Mouse (Mus musculus) G1E (cell line): Measurements from ENCODE around the gene Dohh. TPM values are rescaled to one million over a fixed set of nuclear protein-coding genes. Genes with fewer than 3 reads are reported as not detected.

Experiments used
- ATAC-seq: 2 replicates; pipeline ENCODE4 v1.8.0; 2016; ENCODE audit warnings: mild to moderate bottlenecking; ENCODE audit not compliant: insufficient number of reproducible peaks, poor library complexity, low FRiP score, severe bottlenecking; ENCODE audit errors: extremely low read depth
- DNase-seq: peaks from one replicate; pipeline ENCODE4 v3.0.0; 2012; ENCODE audit warnings: low spot score
- H3K27me3 ChIP-seq: 2 replicates; pipeline ENCODE4 v1.6.1; 2012; ENCODE audit warnings: mild to moderate bottlenecking, low read length, inconsistent platforms; ENCODE audit not compliant: insufficient read depth
- H3K36me3 ChIP-seq: replicated peaks from 2 replicates; pipeline ENCODE3; 2012; ENCODE audit warnings: mild to moderate bottlenecking, inconsistent platforms
- H3K4me1 ChIP-seq: 2 replicates; pipeline ENCODE4 v1.6.1; 2012; ENCODE audit warnings: low read depth, low read length, inconsistent platforms, mixed read lengths; ENCODE audit not compliant: insufficient read depth
- H3K4me3 ChIP-seq: 2 replicates; pipeline ENCODE4 v1.5.1; 2012; ENCODE audit warnings: low read depth, mild to moderate bottlenecking, inconsistent platforms, low read length, moderate library complexity, mixed read lengths
- H3K9me3 ChIP-seq: replicated peaks from 2 replicates; pipeline ENCODE4 v1.6.1; 2012; ENCODE audit warnings: inconsistent platforms
- CTCF ChIP-seq: IDR thresholded peaks from 2 replicates; pipeline ENCODE4 v1.5.1; 2012; ENCODE audit warnings: low read depth, low read length, inconsistent platforms, mixed read lengths
- GATA1 ChIP-seq: IDR thresholded peaks from 2 replicates; pipeline ENCODE4 v1.6.1; 2012; ENCODE audit warnings: borderline replicate concordance, low read length, inconsistent platforms, mixed read lengths
- GATA2 ChIP-seq: IDR thresholded peaks from 2 replicates; pipeline ENCODE4 v1.6.1; 2012; ENCODE audit warnings: low read depth, low read length, inconsistent platforms, borderline replicate concordance
- POLR2AphosphoS5 ChIP-seq: IDR thresholded peaks from 2 replicates; pipeline ENCODE4 v1.6.1; 2012; ENCODE audit warnings: low read depth, low read length, inconsistent platforms; ENCODE audit not compliant: insufficient replicate concordance
- TAL1 ChIP-seq: conservative IDR thresholded peaks from 2 replicates; pipeline ENCODE4 v1.6.1; 2012; ENCODE audit warnings: low read depth, low read length, inconsistent platforms, mixed read lengths
- polyA plus RNA-seq: library from polyadenylated mRNA; stranded (reverse); fragments of >175 nt; gene quantifications from 2 replicates; pipeline ENCODE4 v1.2.3, GENCODE M21; 2012
- total RNA-seq, 2 experiments: library from RNA; stranded (forward) in 1 of 2; stranded (reverse) in 1 of 2; fragments of 200-1000 nt in 1 of 2; fragments of >200 nt in 1 of 2; fragmentation: Nextera tagmentation in 1 of 2; gene quantifications; 2 replicates each; pipeline ENCODE4 v1.2.3; 2014 to 2017

Dohh gene
- total and polyA plus RNA-seq, 3 experiments = 11.9 to 186 (median 60.4) TPM

DNA sequence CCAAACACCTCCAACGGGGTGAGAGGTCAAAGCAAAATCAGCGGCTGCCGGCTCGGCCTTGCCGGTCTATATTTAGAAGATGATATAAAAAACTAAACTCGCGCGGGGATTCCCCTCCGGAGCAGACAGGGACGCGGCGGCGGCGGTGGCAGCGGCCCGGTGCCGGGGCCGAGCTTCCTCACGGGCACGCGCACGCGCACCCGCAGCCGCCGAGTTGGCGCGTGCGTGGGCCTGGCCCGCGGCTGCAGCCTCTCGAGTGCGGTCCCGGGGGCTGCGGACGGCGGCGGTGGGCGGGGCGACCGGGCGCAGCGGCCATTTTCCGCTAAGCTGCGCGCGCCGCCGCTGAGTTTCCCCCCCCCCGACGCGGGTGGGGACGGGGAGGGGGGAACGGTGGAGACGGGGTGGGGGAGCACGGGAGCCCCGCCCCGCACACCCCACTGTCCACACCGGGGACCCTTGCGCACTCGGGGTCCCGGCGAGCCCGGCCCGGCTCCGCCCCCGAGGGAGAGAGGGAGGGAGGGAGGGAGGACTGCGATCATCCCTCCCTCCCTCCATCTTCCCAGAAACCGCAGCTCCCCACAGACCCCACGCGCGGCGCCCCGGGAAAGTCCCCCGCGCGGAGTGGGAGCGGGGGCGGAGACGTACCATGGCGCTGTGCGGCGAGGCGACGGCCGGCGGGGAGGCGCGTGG, 46.1 kb downstream of the Dohh start:
- no peaks in the 10 kb centered on the region for H3K36me3 ChIP-seq
- H3K4me1 ChIP-seq = peaks cover 69% of the 10 kb centered on the region
- no peak for TF ChIP-seq CTCF
- no peak for TF ChIP-seq GATA1
- TF ChIP-seq POLR2AphosphoS5 = no peak
- TF ChIP-seq GATA2 = no peak
- no peak for TF ChIP-seq TAL1
- ATAC-seq = no peak
- no peaks in the 10 kb centered on the region for H3K9me3 ChIP-seq
- peak overlapping the region; percentile 77 for H3K4me3 ChIP-seq
- peak; percentile 72 for DNase-seq
- H3K27me3 ChIP-seq = peaks cover 73% of the 10 kb centered on the region

- TF ChIP-seq GATA1 = no peak
- no peak for TF ChIP-seq TAL1
- no peak for TF ChIP-seq CTCF
- no peak for TF ChIP-seq GATA2
- TF ChIP-seq POLR2AphosphoS5 = no peak
- no peak for DNase-seq
- Histone ChIP-seq H3K9me3 (no peaks in the 10 kb centered on the region), H3K4me1 (peaks cover 68% of the 10 kb centered on the region), H3K27me3 (peaks cover 69% of the 10 kb centered on the region), H3K4me3 (peak overlapping the region; percentile 77), H3K36me3 (no peaks in the 10 kb centered on the region)
- ATAC-seq = no peak
These were observed 46.8 kb downstream of the Dohh start for GRCm38 (mm10) chr10:81430831-81431525.

DNA sequence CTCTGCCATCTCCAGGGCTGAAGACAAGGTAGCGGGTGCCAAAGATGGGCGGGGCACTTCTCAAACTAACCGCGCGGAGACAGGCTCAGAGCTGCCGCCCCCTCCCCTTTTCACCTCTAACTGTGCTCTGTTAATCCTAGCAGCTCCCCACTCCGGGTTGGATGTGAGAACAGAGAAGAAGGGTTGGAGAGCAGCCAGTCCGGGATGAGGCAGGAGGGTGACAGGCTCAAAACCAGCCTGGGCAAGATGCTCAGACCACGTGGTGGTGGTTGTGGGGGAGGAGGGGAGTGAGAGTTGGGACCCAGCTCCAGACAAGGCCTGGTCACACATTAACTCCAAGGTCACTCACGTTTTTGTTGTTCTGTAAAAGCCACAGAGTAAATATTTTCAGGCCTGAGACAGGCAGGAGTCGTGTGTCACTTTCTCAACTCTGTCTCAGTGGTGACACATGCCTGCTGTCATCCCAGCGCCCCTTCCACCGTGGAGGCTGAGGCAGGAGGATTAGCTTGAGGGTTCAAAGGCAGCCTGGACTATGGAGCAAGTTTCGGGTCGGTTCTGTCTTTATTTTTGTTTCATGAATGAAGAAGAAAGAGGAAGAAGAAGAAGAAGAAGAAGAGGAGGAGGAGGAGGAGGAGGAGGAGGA, 47.4 kb downstream of the Dohh start:
- Histone ChIP-seq H3K36me3 (no peaks in the 10 kb centered on the region), H3K4me3 (peak overlapping the region; percentile 77; the same call in 1 of the 2 replicates), H3K4me1 (peaks cover 61% of the 10 kb centered on the region), H3K27me3 (peaks cover 63% of the 10 kb centered on the region), H3K9me3 (no peaks in the 10 kb centered on the region)
- no peak for DNase-seq
- ATAC-seq = no peak
- TF ChIP-seq POLR2AphosphoS5 (no peak), GATA2 (no peak), GATA1 (no peak)

GRCm38 (mm10) chr10:81432169-81432867, 48.1 kb downstream of the Dohh start:
- H3K9me3 ChIP-seq = no peaks in the 10 kb centered on the region
- no peak for DNase-seq
- H3K27me3 ChIP-seq = peaks cover 56% of the 10 kb centered on the region
- TF ChIP-seq GATA2 (no peak), POLR2AphosphoS5 (no peak)
- H3K4me1 ChIP-seq = peaks cover 55% of the 10 kb centered on the region
- no peak for ATAC-seq
- no peak overlapping the region; the same call in 1 of the 2 replicates for H3K4me3 ChIP-seq
- H3K36me3 ChIP-seq = no peaks in the 10 kb centered on the region

- no peaks in the 10 kb centered on the region for H3K9me3 ChIP-seq
- peaks cover 53% of the 10 kb centered on the region for H3K4me1 ChIP-seq
- peak; percentile 79 for ATAC-seq
- DNase-seq = peak; percentile 98
- TF ChIP-seq GATA2 (no peak), POLR2AphosphoS5 (no peak), CTCF (no peak), TAL1 (no peak), GATA1 (no peak)
- peak overlapping the region; percentile 28; the same call in 1 of the 2 replicates for H3K4me3 ChIP-seq
- H3K27me3 ChIP-seq = peaks cover 51% of the 10 kb centered on the region
- H3K36me3 ChIP-seq = no peaks in the 10 kb centered on the region
These were observed 48.6 kb downstream of the Dohh start for GRCm38 (mm10) chr10:81432868-81433262.
